Mouse (Mus musculus) erythroid progenitor cell, adult 5-6 weeks (primary cell): ENCODE data around the gene Gclm. TPM values are rescaled to one million over a fixed set of nuclear protein-coding genes. Genes with fewer than 3 reads are reported as not detected.

Source experiments
- total RNA-seq, 2 experiments: library from RNA; stranded (forward) in 1 of 2; stranded (reverse) in 1 of 2; fragments of 150-400 nt in 1 of 2; fragments of 186-747, 209-891 nt in 1 of 2; gene quantifications; 2 replicates each; pipeline versions ENCODE4 v1.2.3 to v1.2.4; 2015 to 2017; ENCODE audit warnings: low replicate concordance in 2 of 2

Gene Gclm
- total RNA-seq, 2 experiments from 2014 or later: 336 to 337 TPM

Other genes starting within 250 kb of the Gclm start
- gene Abca4, start 201.1 kb upstream of the Gclm start, total RNA-seq (2015; ENCODE audit: low replicate concordance): 1.8 TPM in 1 of 2 replicates, not detected in the other
- gene Abca4, start 201.1 kb upstream of the Gclm start, total RNA-seq (2017; ENCODE audit: low replicate concordance): not detected in 2 replicates
- gene Dnttip2, start 28.8 kb downstream of the Gclm start, total RNA-seq (2015; ENCODE audit: low replicate concordance): 58.7 and 68.3 TPM in 2 replicates
- gene Dnttip2, start 28.8 kb downstream of the Gclm start, total RNA-seq (2017; ENCODE audit: low replicate concordance): 23.7 and 31.9 TPM in 2 replicates
- gene Bcar3, start 48.6 kb downstream of the Gclm start, total RNA-seq (2015; ENCODE audit: low replicate concordance): 0.72 TPM in 1 of 2 replicates, not detected in the other
- 2.6 TPM in 1 of 2 replicates, not detected in the other for gene Bcar3, start 48.6 kb downstream of the Gclm start, total RNA-seq (2017; ENCODE audit: low replicate concordance)